Mouse (Mus musculus) kidney, embryonic 16.5 days (tissue): ENCODE data around the gene Six5. TPM values are rescaled to one million over a fixed set of nuclear protein-coding genes. Genes with fewer than 3 reads are reported as not detected.

Experiments used
- ATAC-seq: fragments of 200-750 bp; cut with Nextera tagmentation; 2 replicates; pipeline ENCODE4 v1.8.0; 2017; ENCODE audit warnings: moderate TSS enrichment; ENCODE audit not compliant: low FRiP score, low TSS enrichment
- H3K27ac ChIP-seq: fragments of 300-500 bp; sonication (generic); 2 replicates; pipeline ENCODE4 v1.5.1; 2014; ENCODE audit warnings: low read length
- H3K27me3 ChIP-seq: fragments of 300-500 bp; sonication (generic); 2 replicates; pipeline ENCODE4 v1.6.1; 2014; ENCODE audit warnings: low read length, control low read depth, mixed read lengths; ENCODE audit not compliant: insufficient read depth
- H3K36me3 ChIP-seq: fragments of 300-500 bp; sonication (generic); 2 replicates; pipeline ENCODE4 v1.6.1; 2014; ENCODE audit warnings: low read length, control low read depth, mixed read lengths; ENCODE audit not compliant: insufficient read depth
- H3K4me1 ChIP-seq: fragments of 300-500 bp; sonication (generic); 2 replicates; pipeline ENCODE4 v1.6.1; 2014; ENCODE audit warnings: low read length, control low read depth, mixed read lengths; ENCODE audit not compliant: insufficient read depth
- H3K4me2 ChIP-seq: fragments of 300-500 bp; sonication (generic); replicated peaks from 2 replicates; pipeline ENCODE4 v1.6.1; 2014; ENCODE audit warnings: low read depth, low read length
- H3K4me3 ChIP-seq: fragments of 300-500 bp; sonication (generic); 2 replicates; pipeline ENCODE4 v1.5.1; 2014; ENCODE audit warnings: mild to moderate bottlenecking, low read length
- H3K9ac ChIP-seq: fragments of 300-500 bp; sonication (generic); replicated peaks from 2 replicates; pipeline ENCODE4 v1.6.1; 2014; ENCODE audit warnings: low read length
- H3K9me3 ChIP-seq: fragments of 300-500 bp; sonication (generic); 2 replicates; pipeline ENCODE4 v1.6.1; 2016; ENCODE audit warnings: low read length, control low read depth
- whole genome bisulfite sequencing: fragments of 180-500 bp; shearing (Covaris S2); extraction: QIAGEN DNeasy Blood & Tissue Kit; methylation state at CpG from one replicate; pipeline ENCODE4 v1.1.7; 2014; 5-methylcytosine and 5-hydroxymethylcytosine counted together
- polyA plus RNA-seq: library from polyadenylated mRNA; unstranded; fragments of >200 nt; fragmentation: Nextera tagmentation; extraction: Ambion mirVana; gene quantifications from 2 replicates; pipeline ENCODE4 v1.2.1, GENCODE M21; 2015

Gene Six5
- polyA plus RNA-seq, 1 experiment from 2014 or later: 9.5 TPM

DNA sequence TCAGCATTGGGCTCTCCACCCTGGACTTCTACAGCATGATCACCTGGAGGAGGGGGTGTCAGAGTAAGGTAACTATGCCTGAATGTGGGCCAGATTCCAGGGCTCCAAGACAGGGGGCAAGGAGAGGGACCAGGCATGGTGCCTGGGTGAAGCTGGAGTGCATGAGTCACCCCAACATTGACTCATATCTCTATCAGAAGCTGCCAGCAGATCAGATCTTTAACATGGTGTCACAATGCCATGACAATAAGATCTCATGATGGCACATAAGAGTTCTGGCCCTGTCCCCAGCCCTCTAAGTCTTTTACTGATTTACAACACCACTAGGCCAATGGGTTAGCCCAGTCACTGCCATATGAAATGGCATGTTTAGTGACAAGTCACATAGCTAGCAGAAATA lies 9.3 kb downstream of the Six5 start:
- H3K4me3 ChIP-seq: no peak overlapping the region

DNA sequence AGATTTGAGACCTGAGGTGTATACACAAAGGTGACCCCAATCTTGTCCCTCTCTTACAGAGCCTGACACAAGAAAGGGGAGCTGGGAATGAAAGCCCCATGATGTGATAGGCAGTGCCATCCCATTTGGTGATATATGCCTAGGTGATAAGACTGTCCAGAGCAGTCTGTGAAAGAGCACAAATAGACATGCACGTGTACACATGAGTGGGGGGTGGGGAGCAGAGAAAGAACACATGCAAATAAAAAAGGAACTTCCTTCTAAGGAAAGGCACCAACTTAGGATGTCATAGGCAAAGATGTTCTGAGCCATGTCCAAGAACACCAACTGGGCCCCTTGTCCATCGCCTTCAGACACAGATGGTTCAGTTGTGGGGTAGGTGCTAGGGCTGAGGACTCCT lies 10.1 kb downstream of the Six5 start:
- Histone ChIP-seq H3K4me3 (no peak overlapping the region), H3K9me3 (no peaks in the 10 kb centered on the region), H3K27ac (no peak overlapping the region), H3K9ac (no peak overlapping the region), H3K4me1 (no peaks in the 10 kb centered on the region), H3K4me2 (no peak overlapping the region), H3K27me3 (no peaks in the 10 kb centered on the region), H3K36me3 (no peaks in the 10 kb centered on the region)
- ATAC-seq: no peak
- WGBS: 84% methylated on average over 2 of the region's 2 CpGs

More for the DNA sequence above, 9.3 kb downstream of the Six5 start:
- Histone ChIP-seq H3K4me2 (no peak overlapping the region), H3K27ac (no peak overlapping the region), H3K9ac (no peak overlapping the region), H3K36me3 (no peaks in the 10 kb centered on the region), H3K9me3 (no peaks in the 10 kb centered on the region), H3K4me1 (no peaks in the 10 kb centered on the region), H3K27me3 (no peaks in the 10 kb centered on the region)
- ATAC-seq: no peak

- Histone ChIP-seq H3K36me3 (no peaks in the 10 kb centered on the region), H3K4me1 (no peaks in the 10 kb centered on the region), H3K27me3 (no peaks in the 10 kb centered on the region), H3K4me3 (no peak overlapping the region), H3K4me2 (no peak overlapping the region), H3K27ac (no peak overlapping the region), H3K9me3 (no peaks in the 10 kb centered on the region), H3K9ac (no peak overlapping the region)
- 64% methylated on average over 3 of the region's 3 CpGs for WGBS
- no peak for ATAC-seq
Observed at GRCm38 (mm10) chr7:19107436-19107835, 13.0 kb downstream of the Six5 start.

DNA sequence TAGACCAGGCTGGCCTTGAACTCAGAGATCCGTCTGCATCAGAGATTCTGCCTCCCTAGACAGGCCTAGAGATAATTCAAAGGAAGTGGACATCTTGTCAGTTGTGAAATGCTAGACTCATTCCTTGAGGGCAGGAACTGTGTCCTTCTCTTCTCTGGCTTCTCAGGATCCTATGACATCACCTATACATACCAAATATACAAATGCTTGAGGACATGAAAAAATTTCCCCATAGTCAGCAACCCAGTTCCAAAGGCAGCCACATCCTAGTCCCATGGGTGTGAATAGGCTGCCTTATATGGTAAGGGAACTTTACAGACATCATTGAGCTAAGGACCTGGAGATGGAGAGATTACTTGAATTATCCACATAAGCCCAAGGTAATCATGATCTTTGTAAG lies 15.2 kb downstream of the Six5 start:
- H3K4me1 ChIP-seq: no peaks in the 10 kb centered on the region
- ATAC-seq: no peak
- H3K9ac ChIP-seq: no peak overlapping the region
- WGBS: 78% methylated on average over 1 of the region's 1 CpGs
- H3K27ac ChIP-seq: no peak overlapping the region
- H3K36me3 ChIP-seq: no peaks in the 10 kb centered on the region
- H3K27me3 ChIP-seq: no peaks in the 10 kb centered on the region
- H3K4me2 ChIP-seq: no peak overlapping the region
- H3K9me3 ChIP-seq: no peaks in the 10 kb centered on the region
- H3K4me3 ChIP-seq: no peak overlapping the region

- Histone ChIP-seq H3K4me3 (peak within 1 kb of the TSS; percentile 35), H3K9me3 (peaks cover 15% of the 10 kb centered on the region; the same call in 1 of the 2 replicates), H3K4me2 (peak within 1 kb of the TSS; percentile 56), H3K27me3 (no peaks in the 10 kb centered on the region), H3K36me3 (peaks cover 3% of the 10 kb centered on the region; the same call in 1 of the 2 replicates), H3K27ac (no peak within 1 kb of the TSS), H3K4me1 (peaks cover 19% of the 10 kb centered on the region), H3K9ac (peak within 1 kb of the TSS; percentile 44)
- ATAC-seq: peak; percentile 50
- 22% methylated on average over 64 of the region's 64 CpGs for WGBS
Observed at GRCm38 (mm10) chr7:19118028-19118771, 23.8 kb downstream of the Six5 start, which contains the start of gene Gm4969. Gene Gm4969, minus strand, starts transcription at chr7:19118368.

DNA sequence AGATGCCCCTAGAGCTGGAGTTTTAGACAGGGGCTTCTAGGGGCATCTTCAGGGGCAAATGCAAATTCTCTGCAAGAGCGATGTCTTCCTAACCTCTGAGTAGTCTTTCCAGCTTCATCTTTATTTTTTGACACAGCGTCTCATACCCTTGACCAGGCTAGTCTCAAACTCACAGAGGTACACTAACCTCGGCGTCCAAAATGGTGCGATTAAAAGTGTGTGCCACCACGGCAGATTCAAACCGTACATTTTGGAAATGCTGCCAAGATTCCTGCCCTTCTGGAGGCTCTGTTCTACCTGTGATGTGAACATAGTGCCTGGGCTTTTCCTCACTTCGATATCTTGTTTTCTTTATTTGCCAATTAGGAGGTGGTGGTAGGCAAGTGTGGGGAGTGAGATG lies 24.7 kb downstream of the Six5 start:
- 0 out of 2 replicates have a peak, but pooled peaks have one; percentile 3 for ATAC-seq
- H3K9ac ChIP-seq: no peak overlapping the region
- 96% methylated on average over 8 of the region's 8 CpGs for whole genome bisulfite sequencing
- peaks cover 19% of the 10 kb centered on the region for H3K4me1 ChIP-seq
- H3K27ac ChIP-seq: no peak overlapping the region
- H3K27me3 ChIP-seq: no peaks in the 10 kb centered on the region
- H3K4me2 ChIP-seq: 0 out of 2 replicates have a peak overlapping the region, but pooled peaks have one; percentile 21
- peaks cover 15% of the 10 kb centered on the region; the same call in 1 of the 2 replicates for H3K9me3 ChIP-seq
- no peak overlapping the region for H3K4me3 ChIP-seq
- H3K36me3 ChIP-seq: peaks cover 3% of the 10 kb centered on the region; the same call in 1 of the 2 replicates

DNA sequence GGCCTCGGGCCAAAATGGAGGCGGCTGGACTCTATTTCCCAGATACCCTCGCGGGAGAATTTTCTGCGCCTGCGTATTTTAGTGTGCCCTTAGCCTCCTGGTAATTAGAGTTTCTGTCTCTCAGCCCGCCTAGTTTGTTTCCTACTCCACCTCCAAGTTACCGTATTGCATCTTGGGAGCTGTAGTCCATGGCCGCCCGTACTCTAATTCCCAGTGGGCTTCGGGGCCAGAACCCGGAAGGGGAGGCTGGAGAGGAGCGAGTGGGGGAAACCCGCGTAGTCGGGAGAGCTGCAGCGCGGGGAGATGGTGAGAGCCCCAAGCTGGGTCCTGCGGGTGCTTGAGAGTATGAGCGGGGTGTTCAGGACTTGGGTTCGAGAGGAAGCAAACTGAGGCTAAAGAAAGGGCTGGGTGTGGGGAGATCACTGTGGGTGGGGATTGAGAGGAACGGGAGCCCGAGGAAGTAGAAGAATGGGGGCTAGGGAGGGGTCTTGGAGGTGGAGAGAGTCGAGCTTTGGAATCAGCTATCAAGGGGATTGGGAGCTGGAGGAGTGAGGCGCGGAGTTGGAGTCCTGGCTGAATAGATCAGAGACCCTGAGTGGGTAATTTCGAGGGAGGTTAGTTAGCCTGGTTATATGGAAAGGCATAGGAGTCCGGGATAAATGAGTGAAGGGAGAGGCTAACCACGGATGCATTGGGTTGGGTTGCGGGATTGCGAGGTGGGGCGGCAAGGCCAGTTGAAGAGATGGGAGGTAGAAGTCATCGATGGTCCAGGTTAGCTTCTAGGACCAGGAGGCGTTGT lies 25.4 kb downstream of the Six5 start, which contains the start of gene Fbxo46:
Gene Fbxo46, plus strand, starts transcription at position 229 of the 799 bp plus-strand sequence.
- Histone ChIP-seq H3K27me3 (no peaks in the 10 kb centered on the region), H3K9ac (peak within 1 kb of the TSS; percentile 84), H3K4me1 (peaks cover 19% of the 10 kb centered on the region), H3K27ac (no peak within 1 kb of the TSS; the same call in 1 of the 2 replicates), H3K4me3 (peak within 1 kb of the TSS; percentile 75), H3K36me3 (peaks cover 3% of the 10 kb centered on the region; the same call in 1 of the 2 replicates), H3K9me3 (peaks cover 15% of the 10 kb centered on the region; the same call in 1 of the 2 replicates), H3K4me2 (peak within 1 kb of the TSS; percentile 76)
- peak; percentile 95 for ATAC-seq
- 2% methylated on average over 34 of the region's 34 CpGs for WGBS

DNA sequence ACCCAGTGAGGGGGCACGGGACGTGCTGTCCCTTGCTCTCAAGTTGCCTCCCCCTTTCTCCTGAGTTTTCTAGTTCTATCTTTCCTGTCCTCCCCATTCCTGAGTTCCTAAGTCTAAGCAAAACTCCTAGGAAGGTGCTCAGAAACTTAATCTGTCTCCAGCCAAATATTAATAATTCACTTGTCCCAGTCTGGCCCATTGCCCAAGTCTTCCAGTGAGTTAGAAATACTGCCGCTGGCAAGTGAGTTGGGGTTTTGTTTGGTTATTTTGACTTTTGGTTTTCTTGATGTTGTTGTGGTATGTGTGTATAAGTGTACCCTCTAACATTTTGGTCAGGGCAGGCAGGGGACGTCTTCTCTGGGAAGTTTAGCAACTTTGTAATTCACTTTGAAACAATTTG lies 27.3 kb downstream of the Six5 start:
- Histone ChIP-seq H3K27ac (no peak overlapping the region), H3K4me3 (no peak overlapping the region), H3K27me3 (no peaks in the 10 kb centered on the region), H3K4me1 (peaks cover 19% of the 10 kb centered on the region), H3K9ac (no peak overlapping the region), H3K36me3 (peaks cover 3% of the 10 kb centered on the region; the same call in 1 of the 2 replicates), H3K4me2 (no peak overlapping the region), H3K9me3 (peaks cover 15% of the 10 kb centered on the region; the same call in 1 of the 2 replicates)
- ATAC-seq: no peak
- WGBS: 90% methylated on average over 4 of the region's 4 CpGs

- Histone ChIP-seq H3K4me2 (no peak overlapping the region), H3K9ac (no peak overlapping the region), H3K36me3 (peaks cover 7% of the 10 kb centered on the region), H3K4me1 (peaks cover 13% of the 10 kb centered on the region), H3K27ac (no peak overlapping the region), H3K27me3 (no peaks in the 10 kb centered on the region), H3K9me3 (0 out of 2 replicates have a peak, but pooled peaks cover 4% of the 10 kb centered on the region), H3K4me3 (no peak overlapping the region)
- WGBS: 69% methylated on average over 6 of the region's 6 CpGs
- ATAC-seq: no peak
Observed at GRCm38 (mm10) chr7:19124713-19125112, 30.3 kb downstream of the Six5 start.
